24 mouse cellular contexts compared by ENCODE assay signal in the genomic region with DNA sequence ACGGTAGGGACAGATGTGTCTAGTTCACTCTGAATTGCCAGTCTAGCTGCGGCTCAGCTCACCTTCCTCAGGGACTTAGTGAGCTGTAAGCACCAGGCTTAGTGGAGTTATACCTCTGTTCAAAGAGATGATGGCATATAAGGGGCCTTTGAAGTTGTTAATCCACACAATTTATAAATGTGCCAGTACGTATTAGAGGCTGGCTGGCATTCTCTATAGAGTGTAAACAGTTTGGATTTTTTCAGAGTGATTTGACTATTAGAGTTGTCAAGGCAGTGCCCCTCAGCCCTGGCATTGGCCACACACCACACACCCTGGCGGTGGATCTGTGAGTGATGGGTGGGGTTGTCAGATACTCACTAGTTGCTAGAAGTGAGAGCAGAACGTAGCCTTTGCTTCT. TPM values are rescaled to one million over a fixed set of nuclear protein-coding genes. Genes with fewer than 3 reads are reported as not detected.
A peak's percentile ranks its signal among the peaks of the same experiment; 100 is the strongest.
DNase-seq lines count a peak whose midpoint lies in the region; ATAC-seq lines count a peak whose summit lies in the region.
"Had no signal": no experiment of that assay in that cellular context is flagged by ENCODE, and none has a peak within 500 bp of the region (broad histone marks: within the 10 kb centered on the region; RNA-seq: fewer than 3 reads in every experiment).

No protein-coding gene starts in this region.

- no peaks in the 10 kb centered on the region for H3K27me3 ChIP-seq in embryonic facial prominence, embryonic 14.5 days (replicated peaks; ENCODE audit: control insufficient read depth, insufficient read depth, low read length)
- no peaks in the 10 kb centered on the region for H3K27me3 ChIP-seq in embryonic facial prominence, embryonic 10.5 days (replicated peaks; ENCODE audit: low read depth, poor library complexity, severe bottlenecking)
- H3K27me3 ChIP-seq in stomach, embryonic 16.5 days (ENCODE audit: control insufficient read depth, insufficient read depth, low read length), result no peaks in the 10 kb centered on the region
- H3K27me3 ChIP-seq: embryonic facial prominence, embryonic 12.5 days; embryonic facial prominence, embryonic 15.5 days; forebrain, embryonic 12.5 days had no signal

- whole genome bisulfite sequencing in embryonic facial prominence, embryonic 14.5 days, result 80% methylated on average over 5 of the region's 5 CpGs
- 86% methylated on average over 5 of the region's 5 CpGs for WGBS in embryonic facial prominence, embryonic 10.5 days
- 58% methylated on average over 5 of the region's 5 CpGs for WGBS in stomach, embryonic 16.5 days

- no peak overlapping the region for H3K9ac ChIP-seq in embryonic facial prominence, embryonic 14.5 days (ENCODE audit: low read depth, low read length)
- no peak overlapping the region for H3K9ac ChIP-seq in stomach, embryonic 16.5 days (ENCODE audit: low read length)
- H3K9ac ChIP-seq: embryonic facial prominence, embryonic 12.5 days; embryonic facial prominence, embryonic 15.5 days; forebrain, embryonic 12.5 days had no signal

- intact Hi-C loops in gastrocnemius, postnatal 36 days (cut with DNase I), result no loop called here

- H3K36me3 ChIP-seq in embryonic facial prominence, embryonic 14.5 days (ENCODE audit: control insufficient read depth, insufficient read depth, low read length), result no peaks in the 10 kb centered on the region
- H3K36me3 ChIP-seq in embryonic facial prominence, embryonic 10.5 days (replicated peaks), result no peaks in the 10 kb centered on the region
- no peaks in the 10 kb centered on the region for H3K36me3 ChIP-seq in stomach, embryonic 16.5 days (ENCODE audit: control insufficient read depth, insufficient read depth, low read length)
- H3K36me3 ChIP-seq: embryonic facial prominence, embryonic 12.5 days; embryonic facial prominence, embryonic 15.5 days; forebrain, embryonic 10.5 days; forebrain, embryonic 12.5 days had no signal

- ATAC-seq in embryonic facial prominence, embryonic 14.5 days (ENCODE audit: low read depth), result no peak
- ATAC-seq in stomach, embryonic 16.5 days (ENCODE audit: insufficient read depth, low FRiP score), result peak; percentile 74
- ATAC-seq: forebrain, embryonic 14.5 days; forebrain, embryonic 16.5 days had no signal

- H3K4me1 ChIP-seq in embryonic facial prominence, embryonic 14.5 days (ENCODE audit: control insufficient read depth, insufficient read depth, low read length), result no peaks in the 10 kb centered on the region
- H3K4me1 ChIP-seq in embryonic facial prominence, embryonic 10.5 days, result no peaks in the 10 kb centered on the region
- H3K4me1 ChIP-seq in stomach, embryonic 16.5 days (ENCODE audit: control insufficient read depth, insufficient read depth, low read length), result peaks cover 3% of the 10 kb centered on the region; the same call in 1 of the 2 replicates
- H3K4me1 ChIP-seq: embryonic facial prominence, embryonic 12.5 days; forebrain, embryonic 10.5 days; forebrain, embryonic 12.5 days had no signal

- no peak overlapping the region for H3K4me3 ChIP-seq in embryonic facial prominence, embryonic 14.5 days (ENCODE audit: low read depth, low read length)
- H3K4me3 ChIP-seq in embryonic facial prominence, embryonic 10.5 days, result no peak overlapping the region
- H3K4me3 ChIP-seq in stomach, embryonic 16.5 days (replicated peaks; ENCODE audit: low read length), result no peak overlapping the region
- H3K4me3 ChIP-seq: embryonic facial prominence, embryonic 12.5 days; embryonic facial prominence, embryonic 15.5 days; erythroblast, embryonic 14.5 days; forebrain, embryonic 10.5 days; forebrain, embryonic 12.5 days had no signal

- H3K9me3 ChIP-seq in embryonic facial prominence, embryonic 14.5 days (ENCODE audit: control insufficient read depth, low read length), result no peaks in the 10 kb centered on the region
- no peaks in the 10 kb centered on the region for H3K9me3 ChIP-seq in embryonic facial prominence, embryonic 10.5 days
- H3K9me3 ChIP-seq in stomach, embryonic 16.5 days (replicated peaks; ENCODE audit: control insufficient read depth, low read length), result no peaks in the 10 kb centered on the region
- H3K9me3 ChIP-seq: embryonic facial prominence, embryonic 12.5 days; embryonic facial prominence, embryonic 15.5 days; forebrain, embryonic 10.5 days; forebrain, embryonic 12.5 days had no signal

- DNase-seq in embryonic facial prominence, embryonic 14.5 days (ENCODE audit: low spot score), result peak; percentile 8
- no peak for DNase-seq in embryonic facial prominence, embryonic 10.5 days (ENCODE audit: low spot score)
- DNase-seq in B cell, adult 2 months, result no peak
- DNase-seq in gastrocnemius, postnatal 36 days, result no peak
- DNase-seq: adrenal gland, adult 2 months; adrenal gland, postnatal 10 days; adrenal gland, postnatal 25 days; cerebellum, adult 11 months; cerebellum, adult 18-20 months; cerebellum, adult 8-10 months; cerebellum, adult 9-11 months; cerebellum, postnatal 14 days; cerebellum, postnatal 36 days; embryo, embryonic 11 days had no signal

- H3K27ac ChIP-seq in embryonic facial prominence, embryonic 14.5 days (replicated peaks; ENCODE audit: low read depth, low read length), result no peak overlapping the region
- H3K27ac ChIP-seq in embryonic facial prominence, embryonic 10.5 days (replicated peaks), result no peak overlapping the region
- H3K27ac ChIP-seq in stomach, embryonic 16.5 days (ENCODE audit: low read length), result no peak overlapping the region
- H3K27ac ChIP-seq: embryonic facial prominence, embryonic 12.5 days; embryonic facial prominence, embryonic 15.5 days; forebrain, embryonic 10.5 days; forebrain, embryonic 12.5 days had no signal

- H3K4me2 ChIP-seq in embryonic facial prominence, embryonic 14.5 days (ENCODE audit: low read depth, low read length), result no peak overlapping the region
- H3K4me2 ChIP-seq in stomach, embryonic 16.5 days (ENCODE audit: low read depth, low read length), result no peak overlapping the region
- H3K4me2 ChIP-seq: embryonic facial prominence, embryonic 12.5 days; embryonic facial prominence, embryonic 15.5 days; forebrain, embryonic 12.5 days had no signal

RNA-seq across cellular contexts. Expression of a gene that starts 58.9 kb away (rescaled TPM):
- polyA plus RNA-seq in embryonic facial prominence, embryonic 14.5 days (2014; fragmentation: Nextera tagmentation; extraction: Ambion mirVana), result 1.4 and 2.6 TPM in 2 replicates
- 0.38 and 0.57 TPM in 2 replicates for polyA plus RNA-seq in embryonic facial prominence, embryonic 10.5 days (2016; fragmentation: Nextera tagmentation; extraction: Ambion mirVana)
- 3.0 and 3.1 TPM in 2 replicates for polyA plus RNA-seq in stomach, embryonic 16.5 days (2015; fragmentation: Nextera tagmentation; extraction: Ambion mirVana)
- under 1 TPM in 1 of 2 experiments, not detected in 1; 0.15 TPM for total RNA-seq in gastrocnemius, postnatal 36 days (2021)
- total RNA-seq: MEL had no signal
- polyA plus RNA-seq: C2C12; erythroblast, embryonic 14.5 days had no signal
